Mouse (Mus musculus): Measurements from ENCODE around the gene Col4a6.

Gene Col4a6

GRCm38 (mm10) chrX:141473470-141474302 is at the start of gene Col4a6:
Col4a6 (minus strand) TSS chrX:141474076.
- DNase-seq (ENCODE audit: extremely low spot score, low read depth, low spot score): no peak

GRCm38 (mm10) chrX:141503125-141503524 is 29.2 kb upstream of the Col4a6 start:
- no peak for DNase-seq (ENCODE audit: extremely low spot score, low read depth, low spot score)

- DNase-seq (ENCODE audit: extremely low spot score, low read depth, low spot score): no peak
Measured at GRCm38 (mm10) chrX:141494545-141494944, 20.7 kb upstream of the Col4a6 start.

- no peak for DNase-seq (ENCODE audit: extremely low spot score, low read depth, low spot score)
Measured at GRCm38 (mm10) chrX:141475566-141476327, 1.9 kb upstream of the Col4a6 start.

- DNase-seq (ENCODE audit: extremely low spot score, low read depth, low spot score): peak; percentile 56
Measured at GRCm38 (mm10) chrX:141475110-141475509, 1.2 kb upstream of the Col4a6 start, which contains the start of gene Col4a5. Col4a5 (plus strand) TSS chrX:141475385.

GRCm38 (mm10) chrX:141447936-141448335 is 25.9 kb downstream of the Col4a6 start:
- DNase-seq (ENCODE audit: extremely low spot score, low read depth, low spot score): no peak

GRCm38 (mm10) chrX:141439423-141439822 is 34.5 kb downstream of the Col4a6 start:
- DNase-seq (ENCODE audit: extremely low spot score, low read depth, low spot score): no peak

- DNase-seq (ENCODE audit: extremely low spot score, low read depth, low spot score): no peak
Measured at GRCm38 (mm10) chrX:141436780-141437179, 37.1 kb downstream of the Col4a6 start.

- no peak for DNase-seq (ENCODE audit: extremely low spot score, low read depth, low spot score)
Measured at GRCm38 (mm10) chrX:141415318-141415717, 58.6 kb downstream of the Col4a6 start.

- no peak for DNase-seq (ENCODE audit: extremely low spot score, low read depth, low spot score)
Measured at GRCm38 (mm10) chrX:141396243-141396642, 77.6 kb downstream of the Col4a6 start.

GRCm38 (mm10) chrX:141385399-141386105 is 88.3 kb downstream of the Col4a6 start:
- DNase-seq (ENCODE audit: extremely low spot score, low read depth, low spot score): no peak

GRCm38 (mm10) chrX:141384632-141385031 is 89.2 kb downstream of the Col4a6 start:
- DNase-seq (ENCODE audit: extremely low spot score, low read depth, low spot score): no peak

GRCm38 (mm10) chrX:141370276-141370675 is 103.6 kb downstream of the Col4a6 start:
- DNase-seq (ENCODE audit: extremely low spot score, low read depth, low spot score): no peak

GRCm38 (mm10) chrX:141363331-141363730 is 110.5 kb downstream of the Col4a6 start:
- no peak for DNase-seq (ENCODE audit: extremely low spot score, low read depth, low spot score)

GRCm38 (mm10) chrX:141341417-141341816 is 132.5 kb downstream of the Col4a6 start:
- no peak for DNase-seq (ENCODE audit: extremely low spot score, low read depth, low spot score)

GRCm38 (mm10) chrX:141328044-141328443 is 145.8 kb downstream of the Col4a6 start:
- no peak for DNase-seq (ENCODE audit: extremely low spot score, low read depth, low spot score)

- DNase-seq (ENCODE audit: extremely low spot score, low read depth, low spot score): no peak
Measured at GRCm38 (mm10) chrX:141324201-141324600, 149.7 kb downstream of the Col4a6 start.

- DNase-seq (ENCODE audit: extremely low spot score, low read depth, low spot score): no peak
Measured at GRCm38 (mm10) chrX:141316217-141316616, 157.7 kb downstream of the Col4a6 start.

- no peak for DNase-seq (ENCODE audit: extremely low spot score, low read depth, low spot score)
Measured at GRCm38 (mm10) chrX:141315795-141316194, 158.1 kb downstream of the Col4a6 start.

GRCm38 (mm10) chrX:141292702-141293462 is 181.0 kb downstream of the Col4a6 start:
- no peak for DNase-seq (ENCODE audit: extremely low spot score, low read depth, low spot score)

- no peak for DNase-seq (ENCODE audit: extremely low spot score, low read depth, low spot score)
Measured at GRCm38 (mm10) chrX:141276397-141276796, 197.5 kb downstream of the Col4a6 start.

All from hindlimb bud, embryonic 11.5 days (tissue).